ENCODE assay signal across 8 mouse cellular contexts in genomic region chr14:56669046-56669620, GRCm38 (mm10). TPM values are rescaled to one million over a fixed set of nuclear protein-coding genes. Genes with fewer than 3 reads are reported as not detected.
DNase-seq lines count a peak whose midpoint lies in the region; ATAC-seq and TF ChIP-seq lines count a peak whose summit lies in the region.

No protein-coding gene starts in this region.

- H3K9me3 ChIP-seq in heart, embryonic 10.5 days: no peaks in the 10 kb centered on the region
- no peaks in the 10 kb centered on the region for H3K9me3 ChIP-seq in E14TG2a.4 (ENCODE audit: low read length)
- no peaks in the 10 kb centered on the region for H3K9me3 ChIP-seq in forebrain, embryonic 12.5 days
- H3K9me3 ChIP-seq in liver, embryonic 15.5 days (replicated peaks): no peaks in the 10 kb centered on the region

- peaks cover 19% of the 10 kb centered on the region; the same call in 1 of the 2 replicates for H3K4me1 ChIP-seq in heart, embryonic 10.5 days
- H3K4me1 ChIP-seq in E14TG2a.4 (replicated peaks; ENCODE audit: low read depth, low read length): peaks cover 39% of the 10 kb centered on the region
- peaks cover 25% of the 10 kb centered on the region for H3K4me1 ChIP-seq in forebrain, embryonic 12.5 days
- peaks cover 25% of the 10 kb centered on the region for H3K4me1 ChIP-seq in liver, embryonic 15.5 days (replicated peaks)

- peak overlapping the region; percentile 95 for H3K27ac ChIP-seq in heart, embryonic 10.5 days
- peak overlapping the region; percentile 95; the same call in 1 of the 2 replicates for H3K27ac ChIP-seq in forebrain, embryonic 12.5 days
- H3K27ac ChIP-seq in liver, embryonic 15.5 days (replicated peaks): peak overlapping the region; percentile 85

- H3K27me3 ChIP-seq in heart, embryonic 10.5 days (ENCODE audit: insufficient read depth, poor library complexity, severe bottlenecking): no peaks in the 10 kb centered on the region
- no peaks in the 10 kb centered on the region for H3K27me3 ChIP-seq in E14TG2a.4 (ENCODE audit: insufficient read depth, low read length)
- no peaks in the 10 kb centered on the region for H3K27me3 ChIP-seq in forebrain, embryonic 12.5 days
- no peaks in the 10 kb centered on the region for H3K27me3 ChIP-seq in liver, embryonic 15.5 days

- H3K4me3 ChIP-seq in heart, embryonic 10.5 days: peak overlapping the region; percentile 96
- peak overlapping the region; percentile 100 for H3K4me3 ChIP-seq in E14TG2a.4 (replicated peaks; ENCODE audit: low read length)
- peak overlapping the region; percentile 65 for H3K4me3 ChIP-seq in forebrain, embryonic 12.5 days (replicated peaks)
- peak overlapping the region; percentile 94 for H3K4me3 ChIP-seq in liver, embryonic 15.5 days (replicated peaks)

- H3K4me2 ChIP-seq in forebrain, embryonic 12.5 days: peak overlapping the region; percentile 77
- peak overlapping the region; percentile 88 for H3K4me2 ChIP-seq in liver, embryonic 15.5 days

- WGBS in heart, embryonic 10.5 days: 3% methylated on average over 13 of the region's 13 CpGs
- 10% methylated on average over 13 of the region's 13 CpGs for whole genome bisulfite sequencing in forebrain, embryonic 12.5 days
- under 1% methylated on average over 13 of the region's 13 CpGs for WGBS in liver, embryonic 15.5 days (ENCODE audit: insufficient replicate concordance)

- DNase-seq in heart, embryonic 10.5 days (ENCODE audit: low spot score): no peak
- no peak for DNase-seq in heart, adult 9 months (ENCODE audit: low spot score in 2 of 2)
- DNase-seq in gastrocnemius, adult 18-20 months (ENCODE audit: low spot score): no peak
- no peak for DNase-seq in right cerebral cortex, postnatal 10 days (ENCODE audit: low spot score in 2 of 2)
- DNase-seq in urinary bladder, adult 2 months (ENCODE audit: low spot score): no peak

- peak overlapping the region; percentile 87 for H3K9ac ChIP-seq in forebrain, embryonic 12.5 days
- peak overlapping the region; percentile 88 for H3K9ac ChIP-seq in liver, embryonic 15.5 days

- no peak for TF ChIP-seq CTCF in E14TG2a.4 (conservative IDR thresholded peaks at IDR 0.05; ENCODE audit: low read length)

- H3K36me3 ChIP-seq in heart, embryonic 10.5 days: peaks cover 23% of the 10 kb centered on the region
- H3K36me3 ChIP-seq in E14TG2a.4 (ENCODE audit: insufficient read depth, low read length): peaks cover 41% of the 10 kb centered on the region
- peaks cover 11% of the 10 kb centered on the region for H3K36me3 ChIP-seq in forebrain, embryonic 12.5 days (replicated peaks)
- H3K36me3 ChIP-seq in liver, embryonic 15.5 days (replicated peaks): peaks cover 12% of the 10 kb centered on the region

- ATAC-seq in forebrain, embryonic 12.5 days (ENCODE audit: low FRiP score): no peak
- no peak for ATAC-seq in liver, embryonic 15.5 days (ENCODE audit: insufficient read depth)

RNA-seq across cellular contexts. Expression of gene Mphosph8, which starts 1.1 kb away (rescaled TPM):
- polyA plus RNA-seq in heart, embryonic 10.5 days (2016; fragmentation: Nextera tagmentation; extraction: Ambion mirVana): 22.6 and 37.0 TPM in 2 replicates
- polyA plus RNA-seq in forebrain, embryonic 12.5 days (2016; fragmentation: Nextera tagmentation; extraction: Ambion mirVana): 53.6 and 57.2 TPM in 2 replicates
- 6.3 and 9.3 TPM in 2 replicates for polyA plus RNA-seq in liver, embryonic 15.5 days (2015; fragmentation: Nextera tagmentation; extraction: Ambion mirVana)
- 10 to 100 TPM; 12.3 to 14.4 TPM for total RNA-seq in gastrocnemius, adult 18-20 months (2021)
- 18.1 and 19.3 TPM in 2 replicates for polyA plus RNA-seq in urinary bladder, adult 2 months (2012; rRNA removed)
